Mouse (Mus musculus) liver, embryonic 13.5 days (tissue): ENCODE measurements around the gene H1f0. TPM values are rescaled to one million over a fixed set of nuclear protein-coding genes. Genes with fewer than 3 reads are reported as not detected.

ENCODE experiments used
- ATAC-seq: fragments of 200-750 bp; cut with Nextera tagmentation; 2 replicates; pipeline ENCODE4 v1.8.0; 2017; ENCODE audit warnings: low read depth, mild to moderate bottlenecking, moderate number of reproducible peaks, moderate library complexity
- DNase-seq: peaks from one replicate; pipeline ENCODE4 v3.0.0; 2022
- H3K27ac ChIP-seq: fragments of 300-500 bp; sonication (generic); 2 replicates; pipeline ENCODE4 v1.5.1; 2015; ENCODE audit warnings: moderate library complexity, mild to moderate bottlenecking, inconsistent platforms
- H3K27me3 ChIP-seq: fragments of 300-500 bp; sonication (generic); 2 replicates; pipeline ENCODE4 v1.6.1; 2015; ENCODE audit warnings: mild to moderate bottlenecking, inconsistent platforms
- H3K36me3 ChIP-seq: fragments of 300-500 bp; sonication (generic); 2 replicates; pipeline ENCODE4 v1.6.1; 2015; ENCODE audit warnings: mild to moderate bottlenecking, inconsistent platforms
- H3K4me1 ChIP-seq: fragments of 300-500 bp; sonication (generic); replicated peaks from 2 replicates; pipeline ENCODE4 v1.6.1; 2015; ENCODE audit warnings: inconsistent platforms
- H3K4me2 ChIP-seq: fragments of 300-500 bp; sonication (generic); 2 replicates; pipeline ENCODE4 v1.6.1; 2015; ENCODE audit warnings: inconsistent platforms, mild to moderate bottlenecking, moderate library complexity
- H3K4me3 ChIP-seq: fragments of 300-500 bp; sonication (generic); replicated peaks from 2 replicates; pipeline ENCODE4 v1.5.1; 2015; ENCODE audit warnings: mild to moderate bottlenecking, inconsistent platforms
- H3K9ac ChIP-seq: fragments of 300-500 bp; sonication (generic); 2 replicates; pipeline ENCODE4 v1.6.1; 2015; ENCODE audit warnings: mild to moderate bottlenecking, inconsistent platforms
- H3K9me3 ChIP-seq: fragments of 300-500 bp; sonication (generic); replicated peaks from 2 replicates; pipeline ENCODE4 v1.6.1; 2016; ENCODE audit warnings: inconsistent platforms
- WGBS: fragments of 180-500 bp; shearing (Covaris S2); methylation state at CpG from one replicate; pipeline ENCODE4 v1.1.7; 2015; ENCODE audit not compliant: insufficient replicate concordance; 5-methylcytosine and 5-hydroxymethylcytosine counted together
- polyA plus RNA-seq: library from polyadenylated mRNA; unstranded; fragments of >200 nt; fragmentation: Nextera tagmentation; extraction: Ambion mirVana; gene quantifications from 2 replicates; pipeline ENCODE4 v1.2.1, GENCODE M21; 2015

Gene H1f0
- polyA plus RNA-seq, 1 experiment from 2014 or later, result 85.3 TPM

GRCm38 (mm10) chr15:78990970-78991525 is 37.2 kb upstream of the H1f0 start:
- 91% methylated on average over 25 of the region's 25 CpGs for WGBS
- Histone ChIP-seq H3K27me3 (no peaks in the 10 kb centered on the region), H3K9me3 (no peaks in the 10 kb centered on the region), H3K9ac (no peak overlapping the region), H3K4me2 (no peak overlapping the region), H3K36me3 (peaks cover 84% of the 10 kb centered on the region), H3K27ac (no peak overlapping the region), H3K4me3 (no peak overlapping the region), H3K4me1 (peaks cover 18% of the 10 kb centered on the region)
- DNase-seq (no peak), ATAC-seq (no peak)

- H3K4me2 ChIP-seq, result no peak overlapping the region
- H3K9me3 ChIP-seq, result no peaks in the 10 kb centered on the region
- H3K36me3 ChIP-seq, result peaks cover 86% of the 10 kb centered on the region
- ATAC-seq, result no peak
- no peak for DNase-seq
- H3K27ac ChIP-seq, result no peak overlapping the region
- no peak overlapping the region for H3K4me3 ChIP-seq
- no peaks in the 10 kb centered on the region for H3K27me3 ChIP-seq
- no peak overlapping the region for H3K9ac ChIP-seq
- H3K4me1 ChIP-seq, result peaks cover 15% of the 10 kb centered on the region
- 85% methylated on average over 7 of the region's 7 CpGs for WGBS
These were observed 36.0 kb upstream of the H1f0 start for GRCm38 (mm10) chr15:78992235-78992634.

GRCm38 (mm10) chr15:78992925-78993324 is 35.3 kb upstream of the H1f0 start:
- H3K27me3 ChIP-seq, result no peaks in the 10 kb centered on the region
- H3K4me1 ChIP-seq, result peaks cover 15% of the 10 kb centered on the region
- DNase-seq, result no peak
- no peak overlapping the region for H3K4me2 ChIP-seq
- H3K4me3 ChIP-seq, result no peak overlapping the region
- no peaks in the 10 kb centered on the region for H3K9me3 ChIP-seq
- H3K27ac ChIP-seq, result no peak overlapping the region
- H3K36me3 ChIP-seq, result peaks cover 84% of the 10 kb centered on the region
- ATAC-seq, result no peak
- 95% methylated on average over 24 of the region's 24 CpGs for WGBS
- H3K9ac ChIP-seq, result no peak overlapping the region

GRCm38 (mm10) chr15:78995916-78996315 is 32.3 kb upstream of the H1f0 start:
- Histone ChIP-seq H3K4me3 (no peak overlapping the region), H3K4me2 (no peak overlapping the region), H3K36me3 (peaks cover 69% of the 10 kb centered on the region), H3K27me3 (no peaks in the 10 kb centered on the region), H3K9ac (no peak overlapping the region), H3K9me3 (no peaks in the 10 kb centered on the region), H3K27ac (no peak overlapping the region), H3K4me1 (peaks cover 15% of the 10 kb centered on the region)
- peak; percentile 54 for ATAC-seq
- WGBS, result 44% methylated on average over 4 of the region's 4 CpGs
- no peak for DNase-seq

- Histone ChIP-seq H3K27me3 (no peaks in the 10 kb centered on the region), H3K4me3 (no peak overlapping the region), H3K4me1 (peaks cover 15% of the 10 kb centered on the region), H3K36me3 (peaks cover 68% of the 10 kb centered on the region), H3K4me2 (no peak overlapping the region), H3K9me3 (no peaks in the 10 kb centered on the region), H3K27ac (no peak overlapping the region; the same call in 1 of the 2 replicates), H3K9ac (no peak overlapping the region)
- 60% methylated on average over 3 of the region's 3 CpGs for WGBS
- DNase-seq (no peak), ATAC-seq (no peak)
These were observed 31.6 kb upstream of the H1f0 start for GRCm38 (mm10) chr15:78996663-78997062.

GRCm38 (mm10) chr15:78998348-78998747 is 29.9 kb upstream of the H1f0 start:
- Histone ChIP-seq H3K4me2 (no peak overlapping the region), H3K9me3 (no peaks in the 10 kb centered on the region), H3K27ac (no peak overlapping the region), H3K4me1 (peaks cover 20% of the 10 kb centered on the region), H3K36me3 (peaks cover 68% of the 10 kb centered on the region), H3K9ac (no peak overlapping the region), H3K27me3 (no peaks in the 10 kb centered on the region), H3K4me3 (no peak overlapping the region)
- ATAC-seq (no peak), DNase-seq (no peak)
- WGBS, result 74% methylated on average over 8 of the region's 8 CpGs

- Histone ChIP-seq H3K4me1 (peaks cover 20% of the 10 kb centered on the region), H3K9me3 (no peaks in the 10 kb centered on the region), H3K4me2 (no peak overlapping the region), H3K9ac (no peak overlapping the region), H3K4me3 (no peak overlapping the region), H3K27me3 (no peaks in the 10 kb centered on the region), H3K27ac (no peak overlapping the region), H3K36me3 (peaks cover 68% of the 10 kb centered on the region)
- no peak for DNase-seq
- 83% methylated on average over 11 of the region's 11 CpGs for WGBS
- no peak for ATAC-seq
These were observed 28.7 kb upstream of the H1f0 start for GRCm38 (mm10) chr15:78999586-78999985.

GRCm38 (mm10) chr15:79000357-79000791 is 27.9 kb upstream of the H1f0 start:
- 72% methylated on average over 7 of the region's 7 CpGs for WGBS
- H3K9me3 ChIP-seq, result no peaks in the 10 kb centered on the region
- H3K4me1 ChIP-seq, result peaks cover 20% of the 10 kb centered on the region

GRCm38 (mm10) chr15:79001559-79001958 is 26.7 kb upstream of the H1f0 start:
- no peaks in the 10 kb centered on the region for H3K9me3 ChIP-seq
- H3K9ac ChIP-seq, result no peak overlapping the region
- ATAC-seq, result no peak
- DNase-seq, result no peak
- no peaks in the 10 kb centered on the region for H3K27me3 ChIP-seq
- 92% methylated on average over 5 of the region's 5 CpGs for WGBS
- H3K4me3 ChIP-seq, result no peak overlapping the region
- no peak overlapping the region for H3K27ac ChIP-seq
- H3K4me1 ChIP-seq, result peaks cover 8% of the 10 kb centered on the region
- peaks cover 70% of the 10 kb centered on the region for H3K36me3 ChIP-seq
- no peak overlapping the region for H3K4me2 ChIP-seq

More at GRCm38 (mm10) chr15:79000357-79000791, 27.9 kb upstream of the H1f0 start:
- Histone ChIP-seq H3K27me3 (no peaks in the 10 kb centered on the region), H3K4me3 (no peak overlapping the region), H3K9ac (no peak overlapping the region), H3K27ac (no peak overlapping the region), H3K36me3 (peaks cover 68% of the 10 kb centered on the region), H3K4me2 (no peak overlapping the region)
- ATAC-seq (no peak), DNase-seq (no peak)

GRCm38 (mm10) chr15:79002036-79002435 is 26.2 kb upstream of the H1f0 start:
- DNase-seq (no peak), ATAC-seq (no peak)
- 69% methylated on average over 19 of the region's 19 CpGs for WGBS

GRCm38 (mm10) chr15:79003079-79003478 is 25.2 kb upstream of the H1f0 start:
- 71% methylated on average over 3 of the region's 3 CpGs for WGBS
- Histone ChIP-seq H3K9ac (no peak overlapping the region), H3K4me3 (no peak overlapping the region), H3K9me3 (no peaks in the 10 kb centered on the region), H3K4me2 (no peak overlapping the region), H3K27me3 (no peaks in the 10 kb centered on the region), H3K36me3 (peaks cover 73% of the 10 kb centered on the region), H3K4me1 (peaks cover 6% of the 10 kb centered on the region), H3K27ac (no peak overlapping the region)
- no peak for ATAC-seq
- DNase-seq, result no peak

More at GRCm38 (mm10) chr15:79002036-79002435, 26.2 kb upstream of the H1f0 start:
- Histone ChIP-seq H3K36me3 (peaks cover 70% of the 10 kb centered on the region), H3K9me3 (no peaks in the 10 kb centered on the region), H3K9ac (no peak overlapping the region), H3K4me2 (no peak overlapping the region), H3K4me1 (peaks cover 6% of the 10 kb centered on the region), H3K27ac (no peak overlapping the region), H3K27me3 (no peaks in the 10 kb centered on the region), H3K4me3 (no peak overlapping the region)

GRCm38 (mm10) chr15:79005581-79005980 is 22.7 kb upstream of the H1f0 start:
- Histone ChIP-seq H3K9me3 (no peaks in the 10 kb centered on the region), H3K4me3 (no peak overlapping the region), H3K9ac (no peak overlapping the region), H3K4me1 (peaks cover 6% of the 10 kb centered on the region), H3K27me3 (no peaks in the 10 kb centered on the region), H3K36me3 (peaks cover 59% of the 10 kb centered on the region), H3K4me2 (no peak overlapping the region), H3K27ac (no peak overlapping the region)
- DNase-seq (no peak), ATAC-seq (no peak)
- 81% methylated on average over 9 of the region's 9 CpGs for WGBS
